Mouse (Mus musculus): ENCODE data around the gene Psg17.
A peak's percentile ranks its signal among the peaks of the same experiment; 100 is the strongest.
"Not testable (repeated sequence)": the region's sequence is repeated elsewhere in the genome, so short reads cannot be mapped to it uniquely, and the experiment has no call there.

Psg17 gene

GRCm38 (mm10) chr7:18821507-18821906, at the start of gene Psg17:
Psg17 (minus strand) TSS chr7:18821607.
- no peak for DNase-seq (ENCODE audit: low read depth)

GRCm38 (mm10) chr7:18871031-18871430, 49.6 kb upstream of the Psg17 start, which contains the start of gene Pglyrp1:
Pglyrp1 (plus strand) TSS chr7:18871331.
- not testable (repeated sequence) for DNase-seq (ENCODE audit: low read depth)

GRCm38 (mm10) chr7:18868491-18868890, 47.1 kb upstream of the Psg17 start:
- no peak for DNase-seq (ENCODE audit: low read depth)

- DNase-seq (ENCODE audit: low read depth) = peak; percentile 51
Measured at GRCm38 (mm10) chr7:18862801-18863200, 41.4 kb upstream of the Psg17 start.

- DNase-seq (ENCODE audit: low read depth) = peak; percentile 79
Measured at GRCm38 (mm10) chr7:18858310-18858916, 37.0 kb upstream of the Psg17 start.

- no peak for DNase-seq (ENCODE audit: low read depth)
Measured at GRCm38 (mm10) chr7:18848395-18848794, 27.0 kb upstream of the Psg17 start.

- no peak for DNase-seq (ENCODE audit: low read depth)
Measured at GRCm38 (mm10) chr7:18844811-18845210, 23.4 kb upstream of the Psg17 start.

GRCm38 (mm10) chr7:18841174-18841567, 19.8 kb upstream of the Psg17 start:
- DNase-seq (ENCODE audit: low read depth) = no peak

- no peak for DNase-seq (ENCODE audit: low read depth)
Measured at GRCm38 (mm10) chr7:18840386-18841173, 19.2 kb upstream of the Psg17 start.

GRCm38 (mm10) chr7:18839865-18840264, 18.5 kb upstream of the Psg17 start, which contains the start of gene Mill2:
Mill2 (plus strand) TSS chr7:18839966.
- no peak for DNase-seq (ENCODE audit: low read depth)

- DNase-seq (ENCODE audit: low read depth) = no peak
Measured at GRCm38 (mm10) chr7:18832298-18832697, 10.9 kb upstream of the Psg17 start.

- DNase-seq (ENCODE audit: low read depth) = no peak
Measured at GRCm38 (mm10) chr7:18829545-18829944, 8.1 kb upstream of the Psg17 start.

- DNase-seq (ENCODE audit: low read depth) = peak; percentile 53
Measured at GRCm38 (mm10) chr7:18828592-18828991, 7.2 kb upstream of the Psg17 start.

GRCm38 (mm10) chr7:18827792-18828546, 6.6 kb upstream of the Psg17 start:
- no peak for DNase-seq (ENCODE audit: low read depth)

GRCm38 (mm10) chr7:18818301-18818700, 3.1 kb downstream of the Psg17 start:
- DNase-seq (ENCODE audit: low read depth) = no peak

- DNase-seq (ENCODE audit: low read depth) = peak; percentile 7
Measured at GRCm38 (mm10) chr7:18803526-18803925, 17.9 kb downstream of the Psg17 start.

- DNase-seq (ENCODE audit: low read depth) = peak; percentile 5
Measured at GRCm38 (mm10) chr7:18799129-18799528, 22.3 kb downstream of the Psg17 start.

GRCm38 (mm10) chr7:18798420-18798819, 23.0 kb downstream of the Psg17 start, which contains the start of gene Psg19:
Psg19 (minus strand) TSS chr7:18798520.
- DNase-seq (ENCODE audit: low read depth) = no peak

- DNase-seq (ENCODE audit: low read depth) = not testable (repeated sequence)
Measured at GRCm38 (mm10) chr7:18790671-18791070, 30.7 kb downstream of the Psg17 start.

- peak; percentile 27 for DNase-seq (ENCODE audit: low read depth)
Measured at GRCm38 (mm10) chr7:18781301-18781700, 40.1 kb downstream of the Psg17 start.

- no peak for DNase-seq (ENCODE audit: low read depth)
Measured at GRCm38 (mm10) chr7:18779337-18779781, 42.0 kb downstream of the Psg17 start.

Data from NIH3T3 (cell line).